Mouse (Mus musculus): Measurements from ENCODE around the gene Dapk1.
"Not testable (repeated sequence)": the region's sequence is repeated elsewhere in the genome, so short reads cannot be mapped to it uniquely, and the experiment has no call there.

Gene Dapk1

GRCm38 (mm10) chr13:60601436-60602415 is at the start of gene Dapk1:
TSS of gene Dapk1 (plus strand) at chr13:60601947.
- DNase-seq (ENCODE audit: low spot score in 2 of 2), result peak; percentile 84 to 88

- no peak for DNase-seq (ENCODE audit: low spot score in 2 of 2)
Measured at GRCm38 (mm10) chr13:60553326-60553725, 48.4 kb upstream of the Dapk1 start.

DNA sequence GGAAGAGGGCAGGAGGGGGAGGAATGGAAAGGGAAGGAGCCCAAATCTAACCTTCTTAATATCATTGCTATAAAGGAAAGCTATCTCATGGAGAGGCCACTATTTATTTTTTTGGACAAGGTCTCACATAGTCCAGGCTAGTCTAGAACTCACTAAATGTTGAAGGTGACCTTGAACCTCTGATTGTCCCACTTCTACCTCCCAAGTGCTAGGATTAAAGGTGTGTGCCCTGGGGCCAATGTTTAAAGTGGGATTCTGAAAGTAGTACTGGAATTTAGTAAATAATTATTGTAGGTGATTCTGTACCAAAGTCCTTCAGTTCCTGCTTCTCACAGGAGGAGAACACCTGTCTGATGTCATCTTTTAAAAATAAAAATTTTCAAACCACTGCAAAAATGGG is 45.3 kb upstream of the Dapk1 start:
- no peak for DNase-seq (ENCODE audit: low spot score in 2 of 2)

GRCm38 (mm10) chr13:60556911-60557310 is 44.8 kb upstream of the Dapk1 start:
- DNase-seq (ENCODE audit: low spot score in 2 of 2), result no peak

DNA sequence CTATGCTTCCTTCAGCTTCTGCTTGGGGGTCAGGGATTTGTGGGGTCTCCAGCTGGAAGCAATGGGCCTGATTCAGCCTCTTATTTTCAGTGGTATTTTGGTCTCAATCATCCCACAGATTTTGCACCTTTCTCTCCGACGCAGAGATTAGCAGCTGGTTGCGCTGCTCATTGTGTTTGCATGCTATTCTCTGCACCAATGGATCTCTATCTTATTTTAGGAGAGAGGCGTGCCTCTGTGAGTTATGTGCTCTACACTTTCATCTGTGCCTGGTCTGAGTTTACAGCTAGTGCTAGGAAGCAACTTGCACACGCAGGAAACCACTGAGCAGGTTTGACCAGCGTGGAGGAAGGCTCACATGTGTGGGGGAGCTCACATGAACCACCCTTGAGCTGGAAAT is 37.4 kb upstream of the Dapk1 start:
- DNase-seq (ENCODE audit: low spot score in 2 of 2), result peak in 1 of 2 experiments; percentile 31

GRCm38 (mm10) chr13:60568934-60569548 is 32.7 kb upstream of the Dapk1 start:
- DNase-seq (ENCODE audit: low spot score in 2 of 2), result no peak

DNA sequence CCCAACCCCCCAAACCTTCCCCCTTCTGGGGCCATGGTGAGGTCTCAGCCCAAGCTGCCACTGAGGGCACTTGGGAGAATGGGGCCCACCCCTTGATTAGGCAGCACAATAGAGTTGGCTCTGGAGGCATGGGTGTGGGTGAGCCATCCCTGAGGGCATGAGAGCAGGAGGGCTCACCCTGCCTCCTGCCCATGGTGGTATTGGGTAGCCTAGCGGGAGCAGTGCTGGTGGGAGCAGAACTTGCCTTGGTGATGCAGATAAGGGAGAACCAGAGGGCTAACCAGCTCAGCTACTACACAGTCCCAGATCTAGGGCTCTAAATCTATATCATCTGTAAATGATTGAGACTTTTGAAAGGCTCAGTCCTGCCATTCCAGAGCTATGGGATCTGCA is 32.2 kb upstream of the Dapk1 start:
- no peak for DNase-seq (ENCODE audit: low spot score in 2 of 2)

DNA sequence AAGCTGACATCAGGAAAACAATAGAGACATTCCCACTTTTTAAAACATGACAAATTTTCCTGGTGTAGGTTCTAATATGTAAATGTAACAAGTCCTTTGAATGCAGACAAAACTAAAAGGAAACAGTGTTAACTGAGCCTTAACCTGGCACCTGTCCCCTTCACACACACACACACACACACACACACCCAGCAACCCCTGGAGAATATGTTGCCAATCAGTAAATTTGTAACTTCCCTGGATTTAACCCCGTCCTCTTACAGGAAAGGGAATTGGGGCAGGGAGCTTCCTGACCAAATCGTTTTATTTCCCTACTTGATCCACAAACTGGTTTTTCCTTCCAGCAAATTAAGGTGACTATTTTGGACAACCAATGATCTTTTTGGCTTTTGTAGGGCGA is 28.2 kb upstream of the Dapk1 start:
- no peak for DNase-seq (ENCODE audit: low spot score in 2 of 2)

GRCm38 (mm10) chr13:60573971-60574370 is 27.8 kb upstream of the Dapk1 start:
- no peak for DNase-seq (ENCODE audit: low spot score in 2 of 2)

DNA sequence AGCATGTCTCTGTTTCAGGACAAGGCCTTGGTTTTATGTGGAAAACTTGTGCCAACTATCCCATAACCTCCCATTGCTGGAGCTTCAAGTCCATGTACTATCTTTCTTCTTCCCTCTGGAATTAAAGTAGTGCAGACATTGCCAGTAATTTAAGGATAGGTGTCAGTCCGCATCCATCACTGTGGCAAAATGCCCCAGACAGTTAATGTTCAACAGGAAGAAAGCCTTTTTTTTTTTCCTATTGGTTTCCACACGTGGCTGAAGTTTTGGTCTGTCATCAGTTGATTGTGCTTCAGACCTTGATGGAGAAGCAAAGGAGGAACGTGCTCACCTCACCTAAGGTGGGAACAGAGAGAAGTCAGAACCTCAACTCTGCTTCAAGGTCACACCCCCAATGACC is 23.2 kb upstream of the Dapk1 start:
- DNase-seq (ENCODE audit: low spot score in 2 of 2), result no peak

DNA sequence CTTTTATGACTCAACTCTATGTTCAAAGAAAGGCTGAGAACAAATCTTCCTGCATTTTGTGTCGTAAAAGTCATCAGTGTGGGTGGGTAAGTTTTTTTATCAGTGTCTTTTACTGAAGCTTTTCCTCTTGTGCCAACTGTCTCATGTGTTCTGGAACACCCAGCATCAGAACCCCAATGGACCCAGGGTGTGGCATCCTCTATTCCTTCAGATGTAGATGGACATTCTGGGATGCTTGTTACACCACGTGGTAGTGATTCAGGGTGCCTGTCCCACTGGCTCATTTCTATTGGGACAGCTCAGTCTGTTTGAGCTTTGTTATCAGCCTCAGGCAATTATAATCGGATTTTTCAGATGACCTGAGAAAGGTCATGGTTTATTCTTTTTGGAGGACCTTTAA is 6.9 kb upstream of the Dapk1 start:
- no peak for DNase-seq (ENCODE audit: low spot score in 2 of 2)

DNA sequence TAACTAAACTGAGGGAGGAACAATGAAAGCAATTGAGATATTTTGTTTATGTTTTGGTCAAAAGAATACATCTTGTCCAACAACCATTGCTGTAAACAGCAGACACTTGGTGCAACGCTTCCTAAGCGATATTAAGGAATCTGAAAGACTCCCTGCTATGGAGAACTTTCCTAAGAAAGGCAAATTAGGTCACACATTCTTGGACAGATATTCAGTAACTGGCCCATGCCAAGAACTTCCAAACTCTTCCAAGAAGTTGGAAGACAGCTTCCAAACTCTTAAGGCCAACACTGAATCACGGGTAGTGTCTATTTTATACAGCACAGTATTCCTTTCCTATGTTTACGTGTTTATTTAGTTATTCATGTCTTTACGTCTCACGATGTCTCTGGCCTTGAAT is 6.2 kb upstream of the Dapk1 start:
- no peak for DNase-seq (ENCODE audit: low spot score in 2 of 2)

GRCm38 (mm10) chr13:60602416-60603251 is 887 bp downstream of the Dapk1 start:
- DNase-seq (ENCODE audit: low spot score in 2 of 2), result peak; percentile 38 to 41

DNA sequence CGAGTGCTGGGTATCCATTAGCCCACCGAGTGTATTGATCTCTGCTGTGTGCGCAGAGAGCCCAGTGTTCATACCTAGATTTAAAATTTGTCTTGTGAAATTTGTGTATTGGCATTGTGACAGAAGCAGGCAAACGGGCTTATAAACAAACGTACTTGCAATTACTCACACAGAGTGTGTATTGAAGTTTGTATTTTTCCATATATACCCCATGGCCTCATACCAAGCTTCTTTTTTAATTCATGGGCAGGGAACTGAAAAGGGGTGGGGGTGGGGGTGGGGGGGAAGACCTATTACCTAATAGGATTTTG is 1.5 kb downstream of the Dapk1 start:
- no peak for DNase-seq (ENCODE audit: low spot score in 2 of 2)

- no peak for DNase-seq (ENCODE audit: low spot score in 2 of 2)
Measured at GRCm38 (mm10) chr13:60607411-60607810, 5.7 kb downstream of the Dapk1 start.

- DNase-seq (ENCODE audit: low spot score in 2 of 2), result no peak
Measured at GRCm38 (mm10) chr13:60608411-60609046, 6.8 kb downstream of the Dapk1 start.

GRCm38 (mm10) chr13:60609234-60609633 is 7.5 kb downstream of the Dapk1 start:
- DNase-seq (ENCODE audit: low spot score in 2 of 2), result no peak

- no peak for DNase-seq (ENCODE audit: low spot score in 2 of 2)
Measured at GRCm38 (mm10) chr13:60610558-60610957, 8.8 kb downstream of the Dapk1 start.

GRCm38 (mm10) chr13:60610971-60611370 is 9.2 kb downstream of the Dapk1 start:
- not testable (repeated sequence) for DNase-seq (ENCODE audit: low spot score in 2 of 2)

- DNase-seq (ENCODE audit: low spot score in 2 of 2), result no peak
Measured at GRCm38 (mm10) chr13:60612160-60612559, 10.4 kb downstream of the Dapk1 start.

GRCm38 (mm10) chr13:60614154-60614553 is 12.4 kb downstream of the Dapk1 start:
- DNase-seq (ENCODE audit: low spot score in 2 of 2), result peak; percentile 38 to 70

All from frontal cortex, postnatal 36 days (tissue).